ENCODE assay signal across 11 mouse cellular contexts in the genomic region with DNA sequence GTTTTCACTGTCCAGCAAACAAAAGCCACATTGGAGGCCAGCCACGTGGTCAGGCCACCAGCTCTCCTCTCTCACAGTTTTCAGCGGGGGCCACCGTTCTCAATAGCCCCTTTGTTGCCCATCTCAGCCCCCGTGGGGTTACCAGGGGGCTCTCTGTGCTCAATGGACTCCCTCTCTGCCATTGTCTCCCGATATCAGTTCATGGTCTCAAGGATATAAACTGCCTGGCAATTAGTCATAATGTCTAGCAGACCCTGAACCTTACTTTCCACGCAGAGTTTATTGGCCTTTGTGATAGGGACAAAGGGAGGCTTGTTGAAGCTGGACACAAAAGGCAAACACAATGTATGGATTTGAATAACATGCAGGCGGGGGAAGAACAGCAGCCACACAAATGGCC.
DNase-seq lines count a peak whose midpoint lies in the region; ATAC-seq and TF ChIP-seq lines count a peak whose summit lies in the region.
"Had no signal": no experiment of that assay in that cellular context is flagged by ENCODE, and none has a peak within 500 bp of the region (broad histone marks: within the 10 kb centered on the region; RNA-seq: fewer than 3 reads in every experiment).

No protein-coding gene starts in this region.

- H3K9me3 ChIP-seq in embryonic facial prominence, embryonic 14.5 days (ENCODE audit: control insufficient read depth, low read length): no peaks in the 10 kb centered on the region
- H3K9me3 ChIP-seq in stomach, postnatal 0 days (ENCODE audit: control insufficient read depth, low read length): no peaks in the 10 kb centered on the region

- no peak for TF ChIP-seq EP300 in stomach, postnatal 0 days (optimal IDR thresholded peaks at IDR 0.05)

- peak; percentile 1 to 6 for DNase-seq in left cerebral cortex, postnatal 25 days (ENCODE audit: low spot score in 2 of 2)
- no peak for DNase-seq in left cerebral cortex, postnatal 10 days (ENCODE audit: extremely low spot score in 1 of 2, low spot score in 2 of 2)
- peak; percentile 61 for DNase-seq in embryonic facial prominence, embryonic 14.5 days (ENCODE audit: low spot score)
- peak; percentile 12 to 18 for DNase-seq in layer of hippocampus, postnatal 36 days
- peak; percentile 48 for DNase-seq in stomach, postnatal 0 days (ENCODE audit: low spot score)
- DNase-seq in lung, postnatal 36 days: no peak
- DNase-seq in thymus, postnatal 10 days (ENCODE audit: low spot score in 2 of 2): no peak
- DNase-seq: left cerebral cortex, postnatal 4 days; lung, embryonic 14.5 days; thymus, postnatal 14 days had no signal

- no peaks in the 10 kb centered on the region for H3K27me3 ChIP-seq in embryonic facial prominence, embryonic 14.5 days (replicated peaks; ENCODE audit: control insufficient read depth, insufficient read depth, low read length)
- H3K27me3 ChIP-seq in stomach, postnatal 0 days (ENCODE audit: control insufficient read depth, insufficient read depth, low read length): no peaks in the 10 kb centered on the region

- no peak overlapping the region for H3K9ac ChIP-seq in embryonic facial prominence, embryonic 14.5 days (ENCODE audit: low read depth, low read length)
- no peak overlapping the region for H3K9ac ChIP-seq in stomach, postnatal 0 days (ENCODE audit: low read length)
- H3K9ac ChIP-seq: lung, embryonic 14.5 days had no signal

- no peak overlapping the region for H3K27ac ChIP-seq in embryonic facial prominence, embryonic 14.5 days (replicated peaks; ENCODE audit: low read depth, low read length)
- no peak overlapping the region for H3K27ac ChIP-seq in stomach, postnatal 0 days (replicated peaks)

- ATAC-seq in embryonic facial prominence, embryonic 14.5 days (ENCODE audit: low read depth): peak; percentile 77; the same call in 1 of the 2 replicates
- no peak for ATAC-seq in stomach, postnatal 0 days (ENCODE audit: low FRiP score, low TSS enrichment)

- H3K4me2 ChIP-seq in embryonic facial prominence, embryonic 14.5 days (ENCODE audit: low read depth, low read length): no peak overlapping the region
- no peak overlapping the region for H3K4me2 ChIP-seq in stomach, postnatal 0 days (replicated peaks; ENCODE audit: low read depth)
- H3K4me2 ChIP-seq: lung, embryonic 14.5 days had no signal

- H3K4me3 ChIP-seq in embryonic facial prominence, embryonic 14.5 days (ENCODE audit: low read depth, low read length): no peak overlapping the region
- no peak overlapping the region for H3K4me3 ChIP-seq in stomach, postnatal 0 days (ENCODE audit: low read depth, low read length)
- H3K4me3 ChIP-seq: myocyte had no signal

- no peaks in the 10 kb centered on the region for H3K4me1 ChIP-seq in embryonic facial prominence, embryonic 14.5 days (ENCODE audit: control insufficient read depth, insufficient read depth, low read length)
- no peaks in the 10 kb centered on the region for H3K4me1 ChIP-seq in stomach, postnatal 0 days (replicated peaks; ENCODE audit: control insufficient read depth, insufficient read depth)

- TF ChIP-seq CTCF in stomach, postnatal 0 days (IDR thresholded peaks at IDR 0.05; ENCODE audit: low read depth): no peak

- intact Hi-C loops in left cerebral cortex, postnatal 25 days (cut with DNase I): no loop called here
- intact Hi-C loops in left cerebral cortex, postnatal 10 days (cut with DNase I): no loop called here

- WGBS in embryonic facial prominence, embryonic 14.5 days: 27% methylated on average over 7 of the region's 7 CpGs
- WGBS in stomach, postnatal 0 days: 46% methylated on average over 7 of the region's 7 CpGs

- H3K36me3 ChIP-seq in embryonic facial prominence, embryonic 14.5 days (ENCODE audit: control insufficient read depth, insufficient read depth, low read length): no peaks in the 10 kb centered on the region
- H3K36me3 ChIP-seq in stomach, postnatal 0 days (ENCODE audit: control insufficient read depth, insufficient read depth, low read length): no peaks in the 10 kb centered on the region

Comparison
In these comparisons a context has a peak if more than half of its experiments do, and no peak if none do; other contexts are left out.
1. DNase-seq: peak in left cerebral cortex, postnatal 25 days (2 of 2), embryonic facial prominence, embryonic 14.5 days (single experiment), layer of hippocampus, postnatal 36 days (2 of 2) and stomach, postnatal 0 days (single experiment); none in left cerebral cortex, postnatal 10 days (0 of 2), lung, postnatal 36 days (single experiment) and thymus, postnatal 10 days (0 of 2).